Mouse (Mus musculus): ENCODE data around the gene Cped1. TPM values are rescaled to one million over a fixed set of nuclear protein-coding genes. Genes with fewer than 3 reads are reported as not detected.

Gene Cped1
- total RNA-seq, 2 experiments from 2014 or later, result 22.8 to 24.3 TPM

DNA sequence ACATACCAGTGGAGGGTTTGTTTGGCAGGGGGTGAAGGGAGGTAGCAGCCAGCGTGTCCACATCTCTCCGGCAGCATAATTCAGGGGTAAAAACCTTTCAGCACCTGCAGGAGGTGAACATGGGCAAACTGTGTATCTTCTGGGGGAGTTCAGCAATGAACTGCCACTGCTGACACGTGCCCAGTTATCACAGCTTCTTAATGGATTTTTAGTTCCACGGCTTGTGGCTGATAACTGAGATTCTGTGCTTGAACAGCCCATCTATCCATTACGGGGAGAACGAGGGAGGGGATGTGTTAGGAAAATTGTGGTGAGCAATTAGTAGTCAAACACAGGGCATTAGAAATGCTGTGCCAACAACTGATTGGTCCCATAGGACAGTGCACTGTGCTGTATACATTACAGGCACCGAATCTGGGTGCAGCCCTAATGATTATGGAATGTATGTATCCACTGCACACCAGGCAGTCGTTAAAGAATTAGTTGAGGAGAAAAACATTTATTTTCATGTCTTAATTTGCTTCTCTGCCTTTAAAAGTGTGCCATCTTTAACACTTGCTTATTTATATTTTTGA, 193.1 kb downstream of the Cped1 start:
- DNase-seq, result no peak

DNA sequence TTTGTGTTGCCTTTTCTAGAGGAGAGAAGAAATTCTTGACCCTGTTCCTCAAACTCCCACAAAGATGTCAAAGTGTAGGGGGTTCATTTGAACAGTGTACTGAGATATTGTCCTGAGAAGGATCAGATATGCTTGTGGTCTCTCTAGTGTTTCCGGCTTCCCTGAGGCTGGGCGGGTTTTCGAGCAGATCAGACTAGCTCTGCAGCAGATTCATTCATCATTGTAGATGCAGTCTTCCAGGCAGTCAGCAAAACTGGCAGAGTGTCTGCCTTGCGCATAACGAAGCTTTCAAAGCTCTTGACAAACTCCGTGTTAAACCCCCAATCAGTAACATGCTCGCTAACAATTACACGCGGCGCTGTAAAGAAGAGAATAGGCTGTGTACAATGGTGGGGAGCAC, 194.6 kb downstream of the Cped1 start:
- DNase-seq, result no peak

- DNase-seq, result no peak
Observed at GRCm38 (mm10) chr6:22186967-22187366, 201.3 kb downstream of the Cped1 start.

DNA sequence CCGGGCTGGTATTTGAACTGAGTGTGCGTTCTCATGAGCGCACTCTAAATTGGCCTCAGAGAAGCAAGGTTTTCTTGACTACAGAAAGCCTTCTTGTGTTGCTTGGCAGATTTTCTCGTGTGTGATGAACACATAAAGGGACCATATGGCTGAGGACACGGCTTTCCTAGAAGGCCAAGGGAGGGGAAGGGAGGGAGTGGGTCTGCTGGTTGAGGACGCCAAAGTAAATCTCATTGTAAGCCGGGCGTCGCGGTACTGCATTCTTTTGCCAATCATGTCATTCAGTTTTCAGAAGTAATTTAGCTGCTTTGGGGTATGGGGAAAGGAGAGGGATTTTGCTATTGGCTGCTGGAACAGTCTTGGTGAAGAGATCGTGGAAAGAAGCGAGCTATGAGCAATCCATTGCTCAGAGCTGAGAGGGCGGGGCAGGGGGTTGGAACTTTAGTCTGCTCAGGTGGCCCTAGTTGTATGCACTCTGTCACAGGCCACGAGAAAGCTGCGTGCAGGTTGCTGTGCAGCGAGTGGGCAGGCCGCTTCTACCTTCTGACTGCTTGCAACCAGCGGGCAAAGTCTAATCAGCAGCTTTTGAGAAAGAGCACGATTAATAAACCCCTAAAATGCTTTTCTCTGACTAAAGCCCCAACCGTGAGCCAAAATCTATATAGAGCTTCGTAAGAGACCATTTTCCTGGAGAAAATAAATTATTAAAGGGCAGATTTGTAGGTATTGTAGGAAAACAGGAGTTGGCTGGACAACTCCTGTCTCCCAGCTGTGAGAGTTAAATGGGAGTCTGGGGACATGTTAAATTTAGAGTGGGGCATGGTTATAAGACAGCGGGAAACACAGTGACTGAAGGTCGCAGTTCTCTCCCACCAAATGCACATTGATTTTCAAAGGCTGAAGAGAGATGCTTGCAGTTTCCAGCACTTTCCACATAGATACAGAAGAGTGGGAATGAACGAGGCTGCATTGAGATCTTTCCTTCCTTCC, 203.9 kb downstream of the Cped1 start:
- no peak for DNase-seq

GRCm38 (mm10) chr6:22198603-22199002, 212.9 kb downstream of the Cped1 start:
- DNase-seq, result no peak

DNA sequence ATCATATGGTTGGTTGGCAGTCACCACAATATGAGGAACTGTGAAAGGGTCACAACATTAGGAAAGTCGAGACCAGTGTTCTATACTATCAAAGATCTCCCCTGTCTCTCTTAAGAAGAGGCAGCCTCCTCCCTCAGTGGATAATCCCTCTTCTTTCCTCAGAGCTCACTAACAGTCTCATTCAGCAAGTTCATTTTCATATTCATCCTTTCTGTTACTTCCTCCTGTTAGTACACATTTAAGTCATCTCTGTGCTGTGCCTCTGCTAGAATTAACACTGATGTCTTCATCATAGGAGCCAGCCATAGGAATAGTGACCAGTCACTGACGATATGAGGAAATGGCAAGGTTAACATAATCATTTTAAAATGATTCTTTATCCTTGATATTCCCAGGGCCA, 213.8 kb downstream of the Cped1 start:
- DNase-seq, result no peak

GRCm38 (mm10) chr6:22200133-22200532, 214.4 kb downstream of the Cped1 start:
- no peak for DNase-seq

DNA sequence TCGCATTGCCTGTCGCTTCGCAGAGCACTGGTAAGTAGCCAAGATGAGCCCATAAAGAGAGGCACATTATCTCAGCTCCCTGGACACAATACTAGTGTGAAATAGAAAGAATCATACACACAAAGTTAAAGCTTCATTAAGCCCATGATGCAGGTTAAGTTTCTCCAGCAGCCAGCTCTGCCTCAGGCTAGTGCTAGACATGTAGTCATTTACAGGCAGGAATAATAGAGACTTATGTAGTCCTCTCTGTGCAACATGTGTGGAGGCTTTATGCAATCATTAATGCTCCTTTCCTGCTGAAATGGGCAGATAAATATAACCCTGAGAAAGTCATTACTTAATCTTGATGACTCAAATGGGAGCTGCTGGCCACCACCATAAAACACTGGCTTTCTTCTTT, 216.2 kb downstream of the Cped1 start:
- no peak for DNase-seq

DNA sequence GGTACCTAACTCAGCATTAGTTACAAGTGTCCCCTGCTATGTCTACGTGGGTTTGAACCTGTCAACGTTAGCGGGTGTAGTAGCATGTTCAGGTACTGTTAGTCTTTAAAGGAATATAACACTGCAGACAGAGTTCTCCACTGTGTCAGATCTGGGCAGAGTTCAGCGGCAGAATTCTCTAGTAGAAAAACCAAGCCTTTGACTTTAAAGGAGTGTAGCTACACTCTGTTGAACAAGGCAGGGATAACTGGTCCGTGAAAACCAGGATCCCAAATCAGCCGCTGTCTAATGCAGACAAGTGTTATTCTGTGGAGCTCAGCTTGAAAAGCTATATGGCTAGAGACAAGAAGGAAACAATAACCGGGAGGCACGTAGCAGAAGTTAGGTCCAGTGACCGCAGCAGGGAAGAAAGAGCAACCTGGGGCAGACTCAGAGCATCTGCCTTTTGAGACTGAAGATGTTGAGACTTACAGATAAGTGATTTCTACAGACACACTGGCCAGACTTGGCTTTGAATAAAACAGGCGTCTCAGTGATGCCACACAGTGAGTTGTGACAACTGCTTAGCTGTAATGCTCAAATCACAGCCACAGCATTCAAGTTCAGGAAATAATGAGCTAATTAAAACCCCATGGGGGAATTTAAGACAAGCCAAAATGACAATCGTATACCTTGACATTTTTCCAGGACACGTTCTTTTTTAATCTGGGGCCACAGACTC, 219.5 kb downstream of the Cped1 start:
- no peak for DNase-seq

GRCm38 (mm10) chr6:22205751-22206121, 220.0 kb downstream of the Cped1 start:
- DNase-seq, result no peak

DNA sequence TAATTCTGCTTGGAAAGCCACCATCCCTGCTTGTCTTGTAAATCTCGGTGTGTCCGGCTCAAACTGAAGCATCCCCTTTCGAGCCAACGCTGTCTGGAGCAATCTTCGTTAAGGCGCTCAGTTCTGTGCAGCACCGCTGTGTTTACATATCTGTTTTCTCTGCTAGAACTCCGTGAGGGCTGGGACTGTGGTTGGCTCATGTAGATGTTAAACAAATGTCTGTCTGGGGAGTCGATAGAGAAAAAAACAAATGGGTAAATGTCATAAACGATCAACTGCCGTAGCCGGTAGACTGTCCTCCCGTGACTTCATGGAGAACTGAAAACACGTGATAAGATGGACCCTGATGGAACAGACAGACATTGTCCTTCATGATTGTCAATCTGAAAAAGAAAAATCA, 220.5 kb downstream of the Cped1 start:
- no peak for DNase-seq

- peak; percentile 15 to 32 for DNase-seq
Observed at GRCm38 (mm10) chr6:22206630-22207293, 221.0 kb downstream of the Cped1 start.

DNA sequence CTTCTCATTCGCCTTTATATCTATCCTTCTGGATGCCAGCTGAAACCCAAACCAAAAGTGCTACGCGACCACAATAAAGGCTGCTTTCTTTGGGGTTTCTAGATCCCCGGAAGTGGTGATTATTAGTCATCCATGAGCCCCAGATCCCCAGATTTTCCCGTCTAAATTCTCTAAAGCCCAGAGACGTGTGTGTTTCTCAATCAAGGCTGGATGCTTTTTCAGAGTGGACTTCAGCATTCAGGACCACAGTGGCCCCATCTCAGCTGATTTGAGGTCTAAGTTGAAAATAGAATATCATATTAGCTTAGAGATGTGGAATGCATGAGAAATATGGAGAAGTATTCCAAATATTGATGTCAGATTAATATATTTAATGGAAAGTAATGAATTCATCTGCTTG, 226.4 kb downstream of the Cped1 start:
- no peak for DNase-seq

GRCm38 (mm10) chr6:22213187-22213586, 227.5 kb downstream of the Cped1 start:
- no peak for DNase-seq

DNA sequence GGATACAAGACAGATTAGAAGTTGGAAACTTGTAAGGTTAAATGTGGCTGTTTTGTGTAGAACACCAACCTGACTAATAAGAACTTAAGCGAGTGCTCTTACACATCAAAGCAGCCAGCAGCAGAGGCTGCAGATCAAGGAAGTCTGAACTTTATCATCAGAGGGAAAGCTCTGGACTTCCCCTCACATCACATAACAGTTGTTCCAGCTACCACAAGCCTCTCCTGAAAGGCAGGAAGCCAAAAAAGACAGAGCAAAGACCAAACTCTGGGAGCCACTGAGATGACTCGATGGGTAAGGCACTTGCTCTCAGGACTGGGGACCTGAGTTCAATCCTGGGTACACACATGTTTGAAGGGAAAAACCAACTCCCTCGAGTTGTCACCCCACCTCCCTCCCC, 228.1 kb downstream of the Cped1 start:
- DNase-seq, result no peak

GRCm38 (mm10) chr6:22214665-22215064, 228.9 kb downstream of the Cped1 start:
- DNase-seq, result no peak

DNA sequence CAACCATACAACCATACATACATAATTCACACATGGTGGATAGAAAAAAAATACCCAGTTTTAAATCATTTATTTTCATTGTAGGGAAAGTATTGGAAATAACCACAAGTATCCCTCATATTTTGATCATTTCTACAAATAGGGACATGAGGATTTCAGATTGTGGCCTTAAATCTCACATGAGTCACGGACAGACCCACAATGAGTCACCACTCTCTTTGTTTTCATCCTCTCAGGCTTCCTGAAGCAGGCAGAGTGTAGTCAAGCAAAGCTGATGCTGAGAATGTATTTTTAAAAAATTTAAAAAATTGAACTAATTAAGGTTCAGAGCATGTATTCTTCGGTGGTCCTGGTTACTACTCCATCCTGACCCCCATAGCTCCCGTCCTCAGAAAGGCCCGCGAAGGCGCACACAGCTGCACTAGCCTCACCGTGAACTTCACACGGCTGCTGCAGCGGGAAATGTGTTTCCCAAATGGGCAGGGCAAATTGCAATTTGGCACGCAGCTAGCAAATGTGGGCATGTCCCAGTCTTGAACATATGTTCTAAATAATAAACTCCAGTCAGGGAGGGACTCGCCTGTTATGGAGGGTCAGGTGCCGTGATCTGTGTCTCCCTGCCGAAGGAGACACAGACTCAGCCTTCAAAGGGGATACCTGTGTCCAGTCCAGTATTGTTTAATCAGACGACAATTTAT, 230.7 kb downstream of the Cped1 start:
- DNase-seq, result no peak

- no peak for DNase-seq
Observed at GRCm38 (mm10) chr6:22221134-22221533, 235.4 kb downstream of the Cped1 start.

DNA sequence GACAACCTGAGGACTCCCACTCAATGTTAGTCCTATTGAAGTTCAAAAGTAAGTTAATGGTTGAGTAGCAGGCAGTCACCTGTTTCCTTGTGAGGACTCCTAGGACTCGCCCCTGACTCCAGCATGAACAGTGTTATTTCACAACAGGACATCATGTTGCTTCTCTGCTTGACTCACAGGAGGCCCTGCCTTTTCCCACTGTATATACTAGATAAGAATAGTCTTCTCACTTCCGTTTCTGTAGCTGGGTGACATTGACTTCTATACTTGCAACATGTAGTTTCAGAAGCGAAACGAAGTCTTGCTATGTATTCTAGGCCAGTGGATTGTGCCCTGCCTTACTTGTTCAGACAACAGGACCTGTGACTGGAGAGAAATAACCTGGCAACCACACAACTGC, 236.4 kb downstream of the Cped1 start:
- DNase-seq, result no peak

- DNase-seq, result no peak
Observed at GRCm38 (mm10) chr6:22222947-22223346, 237.2 kb downstream of the Cped1 start.

DNA sequence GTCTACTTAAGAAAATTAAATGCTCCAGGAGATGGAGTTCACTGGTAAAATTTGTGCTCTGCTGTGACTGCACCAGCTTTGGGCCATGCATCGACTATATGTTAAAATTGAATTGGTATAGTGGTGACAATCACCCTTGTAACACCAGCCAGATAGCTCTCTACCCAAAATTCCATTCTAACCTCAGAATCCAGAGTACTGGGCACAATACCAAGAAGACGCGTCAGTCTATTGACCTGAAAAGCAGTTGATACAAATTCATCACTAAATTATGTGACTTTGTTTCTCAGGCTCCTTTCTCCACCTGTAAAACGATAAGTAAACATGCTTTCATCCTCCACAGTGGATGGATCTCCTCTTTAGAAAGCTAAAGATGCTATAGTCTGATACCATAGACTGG, 238.6 kb downstream of the Cped1 start:
- DNase-seq, result no peak

GRCm38 (mm10) chr6:22231244-22231643, 245.5 kb downstream of the Cped1 start:
- DNase-seq, result no peak

Measured in heart, adult 18-20 months (tissue).